Mouse (Mus musculus): ENCODE measurements around the gene Hcst.

The Hcst gene

DNA sequence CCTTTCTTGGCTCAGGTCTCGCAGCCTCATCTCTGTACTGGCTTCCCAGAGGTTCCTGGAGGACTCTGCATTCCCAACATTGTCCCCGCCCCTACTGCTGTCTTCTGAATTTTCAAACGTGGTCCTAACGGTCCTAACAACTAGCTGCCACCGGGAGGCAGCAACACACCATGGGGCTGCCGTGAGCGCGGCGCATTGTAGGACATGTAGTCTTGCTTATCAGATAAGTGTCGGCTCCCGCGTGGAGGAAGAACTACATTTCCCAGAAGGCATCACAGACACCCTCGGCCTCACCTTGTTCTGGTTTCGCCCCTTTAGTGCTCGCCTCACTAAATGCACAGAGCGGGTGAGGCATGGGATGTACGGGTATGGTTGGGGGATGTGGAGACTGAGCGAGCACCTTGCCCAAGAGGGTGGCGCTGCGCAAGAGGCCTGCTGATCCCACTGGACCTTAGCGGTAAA, 46.1 kb downstream of the Hcst start:
- DNase-seq (ENCODE audit: low read depth, low spot score) = peak; percentile 95

Measured in forelimb bud, embryonic 11.5 days (tissue).